Mouse (Mus musculus) CH12.LX (cell line): ENCODE data around the gene 5730522E02Rik. TPM values are rescaled to one million over a fixed set of nuclear protein-coding genes. Genes with fewer than 3 reads are reported as not detected.

Experiments
- DNase-seq: peaks from one replicate; pipeline ENCODE4 v3.0.0-alpha.2; 2013; ENCODE audit errors: extremely low read depth
- H3K27ac ChIP-seq: 2 replicates; pipeline ENCODE4 v1.5.1; 2012; ENCODE audit warnings: low read depth, mild to moderate bottlenecking, control low read depth, moderate library complexity; ENCODE audit not compliant: insufficient read depth
- H3K27me3 ChIP-seq: replicated peaks from 2 replicates; pipeline ENCODE3; 2012; ENCODE audit warnings: inconsistent platforms
- H3K36me3 ChIP-seq, 2 experiments: replicated peaks in 1 of 2; 2 replicates each; pipeline versions ENCODE3 to v1.6.1; 2012; ENCODE audit warnings: inconsistent platforms in 1 of 2, low read length in 1 of 2, mild to moderate bottlenecking in 1 of 2, mixed read lengths in 1 of 2, moderate library complexity in 1 of 2; ENCODE audit not compliant: control insufficient read depth in 1 of 2, insufficient read depth in 1 of 2
- H3K4me1 ChIP-seq, 2 experiments: 2 replicates each; pipeline ENCODE4 v1.6.1; 2012; ENCODE audit warnings: inconsistent platforms in 1 of 2, moderate library complexity in 1 of 2; ENCODE audit not compliant: insufficient read depth in 2 of 2, control insufficient read depth in 1 of 2
- H3K4me2 ChIP-seq: 2 replicates; pipeline ENCODE4 v1.6.1; 2012; ENCODE audit warnings: low read depth, mild to moderate bottlenecking, control low read depth; ENCODE audit not compliant: poor library complexity, insufficient read depth, severe bottlenecking
- H3K4me3 ChIP-seq, 3 experiments: fragments of 150-350 bp in 1 of 3; sonication (generic) in 1 of 3; replicated peaks in 1 of 3; 2 replicates each; pipeline versions ENCODE3 to v1.5.1; 2011 to 2012; ENCODE audit warnings: low read depth in 2 of 3, low read length in 2 of 3, mild to moderate bottlenecking in 2 of 3, moderate library complexity in 2 of 3, control low read depth in 1 of 3, improper control_type of control experiment in 1 of 3, inconsistent platforms in 1 of 3, mixed read lengths in 1 of 3; ENCODE audit not compliant: poor library complexity in 1 of 3
- H3K79me2 ChIP-seq: replicated peaks from 2 replicates; pipeline ENCODE4 v1.6.1; 2012; ENCODE audit warnings: mild to moderate bottlenecking, moderate library complexity; ENCODE audit not compliant: control insufficient read depth, poor library complexity, insufficient read depth, severe bottlenecking; ENCODE audit errors: extremely low read depth
- H3K9ac ChIP-seq: 2 replicates; pipeline ENCODE4 v1.6.1; 2012; ENCODE audit warnings: low read depth, mild to moderate bottlenecking, control low read depth, moderate library complexity; ENCODE audit not compliant: insufficient read depth
- H3K9me3 ChIP-seq: replicated peaks from 2 replicates; pipeline ENCODE3; 2012; ENCODE audit warnings: low read length, inconsistent platforms, mixed read lengths
- BHLHE40 ChIP-seq: IDR thresholded peaks from 2 replicates; pipeline ENCODE4 v1.6.1; 2011; ENCODE audit warnings: mild to moderate bottlenecking, low read depth, low read length, improper control_type of control experiment
- CHD1 ChIP-seq: IDR thresholded peaks from 2 replicates; pipeline ENCODE4 v1.6.1; 2012; ENCODE audit warnings: low read depth, low read length, improper control_type of control experiment, inconsistent platforms
- CHD2 ChIP-seq: IDR thresholded peaks from 2 replicates; pipeline ENCODE4 v1.6.1; 2011; ENCODE audit warnings: low read length, improper control_type of control experiment
- E2F4 ChIP-seq: IDR thresholded peaks from 2 replicates; pipeline ENCODE4 v1.6.1; 2011; ENCODE audit warnings: low read depth, low read length, improper control_type of control experiment; ENCODE audit not compliant: insufficient replicate concordance
- ELF1 ChIP-seq: IDR thresholded peaks from 2 replicates; pipeline ENCODE4 v1.6.1; 2014; ENCODE audit warnings: low read depth, mild to moderate bottlenecking, inconsistent platforms, low read length, improper control_type of control experiment
- JUND ChIP-seq: conservative IDR thresholded peaks from 2 replicates; pipeline ENCODE4 v1.6.1; 2011; ENCODE audit warnings: low read depth, low read length, improper control_type of control experiment
- MAFK ChIP-seq: IDR thresholded peaks from 2 replicates; pipeline ENCODE4 v1.6.1; 2011; ENCODE audit warnings: low read length, improper control_type of control experiment; ENCODE audit not compliant: insufficient replicate concordance
- MAX ChIP-seq: IDR thresholded peaks from 2 replicates; pipeline ENCODE4 v1.6.1; 2011; ENCODE audit warnings: low read length, improper control_type of control experiment
- MAZ ChIP-seq: IDR thresholded peaks from 2 replicates; pipeline ENCODE4 v1.6.1; 2012; ENCODE audit warnings: low read depth, mild to moderate bottlenecking, inconsistent platforms, low read length, improper control_type of control experiment, moderate library complexity
- MXI1 ChIP-seq: IDR thresholded peaks from 2 replicates; pipeline ENCODE4 v1.6.1; 2011; ENCODE audit warnings: mild to moderate bottlenecking, low read depth, low read length, improper control_type of control experiment
- MYC ChIP-seq: IDR thresholded peaks from 2 replicates; pipeline ENCODE4 v1.6.1; 2011; ENCODE audit warnings: low read depth, mild to moderate bottlenecking, improper control_type of control experiment, low read length
- RCOR1 ChIP-seq: conservative IDR thresholded peaks from 2 replicates; pipeline ENCODE4 v1.6.1; 2012; ENCODE audit warnings: low read depth, mild to moderate bottlenecking, inconsistent platforms, low read length, improper control_type of control experiment
- TCF12 ChIP-seq: IDR thresholded peaks from 2 replicates; pipeline ENCODE4 v1.6.1; 2014; ENCODE audit warnings: low read depth, mild to moderate bottlenecking, inconsistent platforms, low read length, improper control_type of control experiment
- USF1 ChIP-seq: IDR thresholded peaks from 2 replicates; pipeline ENCODE4 v1.6.1; 2014; ENCODE audit warnings: low read depth, mild to moderate bottlenecking, inconsistent platforms, low read length, improper control_type of control experiment
- ZKSCAN1 ChIP-seq: IDR thresholded peaks from 2 replicates; pipeline ENCODE4 v1.6.1; 2012; ENCODE audit warnings: low read depth, inconsistent platforms, low read length, improper control_type of control experiment, borderline replicate concordance
- dilution Hi-C: fragments of 300-500 bp; cut with MboI; formaldehyde crosslinking; loops from 2 replicates; pipeline ENCODE4 v1.14.3; 2020; ENCODE audit warnings: low sequenced_read_pairs; ENCODE audit not compliant: extremely low pct_unique_long_range_greater_than_20kb, extremely low pct_ligation_motif_present
- in situ Hi-C: fragments of 300-500 bp; cut with MboI; formaldehyde crosslinking; loops from 3 replicates; pipeline ENCODE4 v1.14.3; 2019; ENCODE audit warnings: low sequenced_read_pairs, low pct_ligation_motif_present, low pct_unique_long_range_greater_than_20kb, mixed read lengths
- polyA plus RNA-seq: library from polyadenylated mRNA; unstranded; fragments of >175 nt; gene quantifications from 2 replicates; pipeline ENCODE4 v1.2.1, GENCODE M21; 2012; ENCODE audit warnings: low read depth; ENCODE audit not compliant: insufficient read length
- total RNA-seq, 2 experiments: library from RNA; depleted of rRNA; stranded (reverse); fragments of 300-350 nt in 1 of 2; fragments of >200 nt in 1 of 2; gene quantifications; 2 replicates each; pipeline ENCODE4 v1.2.3; 2012 to 2014

Gene 5730522E02Rik
- total RNA-seq (2012; rRNA removed) (not detected in 2 replicates), total RNA-seq (2014; rRNA removed) (not detected in 2 replicates), polyA plus RNA-seq (not detected in 2 replicates)

- DNase-seq: no peak
- peak within 1 kb of the TSS in 2 of 3 experiments; percentile 56 to 59 for H3K4me3 ChIP-seq
- in situ Hi-C loops: loop anchor here (25.0 kb wide), 1 partner anchor 752 kb away; no protein-coding TSS in a partner anchor
- no peaks in the 10 kb centered on the region for H3K36me3 ChIP-seq
- H3K9me3 ChIP-seq: peaks cover 6% of the 10 kb centered on the region
- H3K4me1 ChIP-seq: no peaks in the 10 kb centered on the region
- H3K4me2 ChIP-seq: peak within 1 kb of the TSS; percentile 32
- H3K79me2 ChIP-seq: no peaks in the 10 kb centered on the region
- no peak within 1 kb of the TSS for H3K27ac ChIP-seq
- TF ChIP-seq RCOR1 (no peak), CHD1 (no peak), ELF1 (no peak), MAX (no peak), BHLHE40 (no peak), MAZ (no peak)
- dilution Hi-C loops: no loop called here
- H3K27me3 ChIP-seq: no peaks in the 10 kb centered on the region
- no peak within 1 kb of the TSS for H3K9ac ChIP-seq
Observed at GRCm38 (mm10) chr11:26210582-26211180, at the start of gene 5730522E02Rik. 5730522E02Rik (minus strand) TSS chr11:26210763.

- DNase-seq: peak; percentile 2
- Histone ChIP-seq H3K27me3 (no peaks in the 10 kb centered on the region), H3K4me1 (peaks cover 0 to 12% of the 10 kb centered on the region in 2 experiments; a peak in 1 of 4 replicates), H3K9me3 (no peaks in the 10 kb centered on the region), H3K36me3 (no peaks in the 10 kb centered on the region), H3K79me2 (no peaks in the 10 kb centered on the region)
- dilution Hi-C loops: no loop called here
- TF ChIP-seq MAX: no peak
- no peak for TF ChIP-seq MAFK
- TF ChIP-seq E2F4: no peak
- no peak for TF ChIP-seq BHLHE40
- no peak for TF ChIP-seq RCOR1
- TF ChIP-seq MYC: no peak
- TF ChIP-seq USF1: no peak
- TF ChIP-seq TCF12: no peak
- no peak for TF ChIP-seq CHD2
- no peak for TF ChIP-seq MAZ
- TF ChIP-seq MXI1: no peak
- no peak for TF ChIP-seq JUND
- TF ChIP-seq ZKSCAN1: no peak
- TF ChIP-seq, all 38 proteins: peak for 0
- Histone ChIP-seq H3K27ac (no peak overlapping the region), H3K4me3 (no peak overlapping the region), H3K4me2 (no peak overlapping the region), H3K9ac (no peak overlapping the region)
- in situ Hi-C loops: no loop called here
Observed at GRCm38 (mm10) chr11:26236540-26236939, 26.0 kb upstream of the 5730522E02Rik start.
